Mouse (Mus musculus) neural tube, embryonic 14.5 days (tissue): ENCODE results near the gene Zmiz1. TPM values are rescaled to one million over a fixed set of nuclear protein-coding genes. Genes with fewer than 3 reads are reported as not detected.

Source experiments
- ATAC-seq: fragments of 200-750 bp; cut with Nextera tagmentation; 2 replicates; pipeline ENCODE4 v1.8.0; 2017; ENCODE audit warnings: low read depth, mild to moderate bottlenecking, moderate TSS enrichment, moderate library complexity
- H3K27ac ChIP-seq: fragments of 300-500 bp; sonication (generic); 2 replicates; pipeline ENCODE4 v1.5.1; 2014; ENCODE audit warnings: low read depth, mild to moderate bottlenecking, control low read depth, low read length, moderate library complexity, mixed read lengths
- H3K27me3 ChIP-seq: fragments of 300-500 bp; sonication (generic); 2 replicates; pipeline ENCODE4 v1.6.1; 2014; ENCODE audit warnings: low read length; ENCODE audit not compliant: control insufficient read depth, insufficient read depth
- H3K36me3 ChIP-seq: fragments of 300-500 bp; sonication (generic); 2 replicates; pipeline ENCODE4 v1.6.1; 2014; ENCODE audit warnings: low read length, mixed read lengths; ENCODE audit not compliant: control insufficient read depth, insufficient read depth
- H3K4me1 ChIP-seq: fragments of 300-500 bp; sonication (generic); 2 replicates; pipeline ENCODE4 v1.6.1; 2014; ENCODE audit warnings: low read length; ENCODE audit not compliant: control insufficient read depth, insufficient read depth
- H3K4me2 ChIP-seq: fragments of 300-500 bp; sonication (generic); 2 replicates; pipeline ENCODE4 v1.6.1; 2014; ENCODE audit warnings: mild to moderate bottlenecking, low read depth, low read length, control low read depth
- H3K4me3 ChIP-seq: fragments of 300-500 bp; sonication (generic); 2 replicates; pipeline ENCODE4 v1.5.1; 2014; ENCODE audit warnings: low read depth, low read length, control low read depth, mixed read lengths
- H3K9ac ChIP-seq: fragments of 300-500 bp; sonication (generic); replicated peaks from 2 replicates; pipeline ENCODE4 v1.6.1; 2014; ENCODE audit warnings: low read depth, mild to moderate bottlenecking, control low read depth, low read length, mixed read lengths
- H3K9me3 ChIP-seq: fragments of 300-500 bp; sonication (generic); 2 replicates; pipeline ENCODE4 v1.6.1; 2016; ENCODE audit warnings: low read length; ENCODE audit not compliant: control insufficient read depth
- WGBS: fragments of 180-500 bp; shearing (Covaris S2); extraction: QIAGEN DNeasy Blood & Tissue Kit; methylation state at CpG from one replicate; pipeline ENCODE4 v1.1.7; 2014; 5-methylcytosine and 5-hydroxymethylcytosine counted together
- polyA plus RNA-seq: library from polyadenylated mRNA; unstranded; fragments of >200 nt; fragmentation: Nextera tagmentation; extraction: Ambion mirVana; gene quantifications from 2 replicates; pipeline ENCODE4 v1.2.1, GENCODE M21; 2014

Gene Zmiz1
- polyA plus RNA-seq, 1 experiment from 2014 or later, result 75.0 TPM

DNA sequence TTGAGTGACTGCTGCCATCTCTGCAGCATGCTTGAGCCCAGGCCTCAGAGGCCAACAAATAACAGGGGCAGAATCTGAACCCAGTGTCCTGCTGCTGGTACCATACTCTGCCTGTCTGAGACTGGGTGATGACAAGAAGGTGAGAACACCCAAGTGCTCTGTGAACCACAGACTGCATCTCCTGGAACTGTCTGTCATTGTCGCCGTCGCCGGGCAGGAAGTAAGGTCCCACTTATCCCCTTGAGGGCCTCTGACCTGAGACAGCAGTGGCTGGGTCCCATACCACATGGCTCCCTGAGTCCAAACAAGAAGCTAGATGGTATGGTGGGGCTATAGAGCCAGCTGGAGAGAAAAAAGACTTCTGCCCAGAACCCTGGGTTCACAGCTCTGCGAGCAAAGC, 100.9 kb downstream of the Zmiz1 start:
- no peak overlapping the region for H3K27ac ChIP-seq
- no peak overlapping the region for H3K4me3 ChIP-seq
- no peaks in the 10 kb centered on the region for H3K27me3 ChIP-seq
- no peak overlapping the region for H3K9ac ChIP-seq
- H3K36me3 ChIP-seq, result no peaks in the 10 kb centered on the region
- no peak overlapping the region for H3K4me2 ChIP-seq
- peaks cover 40% of the 10 kb centered on the region for H3K4me1 ChIP-seq
- H3K9me3 ChIP-seq, result no peaks in the 10 kb centered on the region
- 83% methylated on average over 5 of the region's 5 CpGs for WGBS
- no peak for ATAC-seq

- ATAC-seq, result no peak
- Histone ChIP-seq H3K9me3 (no peaks in the 10 kb centered on the region), H3K4me3 (no peak overlapping the region), H3K27ac (no peak overlapping the region), H3K4me1 (peaks cover 39% of the 10 kb centered on the region), H3K9ac (no peak overlapping the region), H3K27me3 (no peaks in the 10 kb centered on the region), H3K36me3 (no peaks in the 10 kb centered on the region), H3K4me2 (no peak overlapping the region)
- WGBS, result 93% methylated on average over 3 of the region's 3 CpGs
Observed at GRCm38 (mm10) chr14:25560841-25561240, 101.9 kb downstream of the Zmiz1 start.

GRCm38 (mm10) chr14:25561716-25562115, 102.7 kb downstream of the Zmiz1 start:
- Histone ChIP-seq H3K4me1 (peaks cover 33% of the 10 kb centered on the region), H3K27ac (0 out of 2 replicates have a peak overlapping the region, but pooled peaks have one; percentile 12), H3K4me3 (no peak overlapping the region), H3K9me3 (no peaks in the 10 kb centered on the region), H3K9ac (no peak overlapping the region), H3K27me3 (no peaks in the 10 kb centered on the region), H3K4me2 (no peak overlapping the region), H3K36me3 (no peaks in the 10 kb centered on the region)
- 63% methylated on average over 1 of the region's 1 CpGs for WGBS
- no peak for ATAC-seq

DNA sequence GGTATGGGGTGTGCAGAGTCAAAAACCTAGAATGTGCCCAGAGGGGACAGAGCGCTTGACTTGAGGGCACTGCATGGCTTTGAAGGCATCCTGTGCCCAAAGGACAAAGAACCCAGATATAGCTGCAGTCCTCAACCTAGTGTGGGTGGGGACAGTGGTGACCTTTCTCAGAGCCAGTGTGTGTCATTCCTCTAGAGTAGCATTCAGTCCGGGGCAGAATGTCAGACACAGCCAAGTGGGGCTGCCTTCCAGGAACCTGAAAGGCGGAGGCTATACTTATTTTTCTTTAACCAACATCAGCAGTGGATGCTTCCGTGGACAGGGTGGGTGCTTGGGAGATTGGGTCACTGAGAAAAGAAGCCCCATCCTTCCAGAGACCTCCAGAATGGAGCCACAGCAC, 103.5 kb downstream of the Zmiz1 start:
- no peak overlapping the region for H3K4me3 ChIP-seq
- 85% methylated on average over 4 of the region's 4 CpGs for WGBS
- no peaks in the 10 kb centered on the region for H3K9me3 ChIP-seq
- 0 out of 2 replicates have a peak overlapping the region, but pooled peaks have one; percentile 12 for H3K27ac ChIP-seq
- no peaks in the 10 kb centered on the region for H3K36me3 ChIP-seq
- H3K27me3 ChIP-seq, result no peaks in the 10 kb centered on the region
- H3K9ac ChIP-seq, result no peak overlapping the region
- ATAC-seq, result no peak
- no peak overlapping the region for H3K4me2 ChIP-seq
- H3K4me1 ChIP-seq, result peaks cover 26% of the 10 kb centered on the region

GRCm38 (mm10) chr14:25562909-25563308, 103.9 kb downstream of the Zmiz1 start:
- Histone ChIP-seq H3K27me3 (no peaks in the 10 kb centered on the region), H3K9me3 (no peaks in the 10 kb centered on the region), H3K36me3 (no peaks in the 10 kb centered on the region), H3K4me3 (no peak overlapping the region), H3K9ac (no peak overlapping the region), H3K4me1 (peaks cover 22% of the 10 kb centered on the region), H3K4me2 (no peak overlapping the region), H3K27ac (no peak overlapping the region)
- WGBS, result 66% methylated on average over 7 of the region's 7 CpGs
- no peak for ATAC-seq

GRCm38 (mm10) chr14:25564577-25564976, 105.6 kb downstream of the Zmiz1 start:
- H3K36me3 ChIP-seq, result no peaks in the 10 kb centered on the region
- H3K27ac ChIP-seq, result peak overlapping the region; percentile 77
- H3K4me3 ChIP-seq, result no peak overlapping the region
- peaks cover 22% of the 10 kb centered on the region for H3K4me1 ChIP-seq
- H3K4me2 ChIP-seq, result no peak overlapping the region
- no peaks in the 10 kb centered on the region for H3K9me3 ChIP-seq
- no peaks in the 10 kb centered on the region for H3K27me3 ChIP-seq
- ATAC-seq, result peak; percentile 72
- no peak overlapping the region for H3K9ac ChIP-seq
- 48% methylated on average over 8 of the region's 8 CpGs for WGBS

DNA sequence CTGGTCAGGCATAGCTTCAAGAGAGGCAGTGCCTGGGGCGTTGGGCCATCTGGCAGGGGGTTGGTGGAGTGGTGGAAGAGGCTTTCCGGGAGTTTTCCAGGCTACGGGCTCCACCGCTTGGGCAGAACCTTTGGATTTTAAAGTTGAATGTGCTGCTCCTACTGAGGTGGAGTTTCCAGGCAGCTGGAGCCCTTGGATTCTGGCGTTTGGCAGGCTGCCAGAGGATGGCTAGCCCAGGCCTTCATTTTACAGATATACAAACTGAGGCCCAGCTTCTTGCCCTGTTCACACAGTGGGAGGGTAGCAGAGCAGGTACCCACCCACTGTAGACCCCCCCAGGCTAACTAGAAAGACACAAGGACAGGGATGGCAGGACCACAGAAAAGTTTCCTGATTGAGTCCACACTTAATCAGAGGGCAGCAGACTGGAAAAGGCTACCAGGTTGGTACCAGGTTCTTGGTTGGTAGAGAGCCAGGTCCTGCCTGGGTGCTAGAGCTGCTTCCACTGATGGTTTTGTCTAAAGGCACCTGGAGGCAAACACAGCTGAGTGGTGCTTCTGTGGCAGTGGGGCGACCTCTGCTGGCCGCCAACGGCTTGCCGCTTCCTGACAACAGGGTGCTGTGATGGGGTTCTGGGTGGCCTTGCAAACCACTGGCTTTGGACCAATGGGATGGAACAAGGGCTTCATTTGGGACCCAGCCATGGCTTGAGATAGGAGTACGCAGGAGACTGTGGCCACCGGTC, 106.5 kb downstream of the Zmiz1 start:
- peak overlapping the region; percentile 77 for H3K27ac ChIP-seq
- H3K9me3 ChIP-seq, result no peaks in the 10 kb centered on the region
- H3K36me3 ChIP-seq, result no peaks in the 10 kb centered on the region
- peaks cover 22% of the 10 kb centered on the region for H3K4me1 ChIP-seq
- H3K4me2 ChIP-seq, result no peak overlapping the region
- peak; percentile 62 for ATAC-seq
- H3K27me3 ChIP-seq, result no peaks in the 10 kb centered on the region
- WGBS, result 22% methylated on average over 11 of the region's 11 CpGs
- H3K4me3 ChIP-seq, result no peak overlapping the region
- H3K9ac ChIP-seq, result no peak overlapping the region

GRCm38 (mm10) chr14:25567245-25567644, 108.3 kb downstream of the Zmiz1 start:
- H3K9ac ChIP-seq, result no peak overlapping the region

DNA sequence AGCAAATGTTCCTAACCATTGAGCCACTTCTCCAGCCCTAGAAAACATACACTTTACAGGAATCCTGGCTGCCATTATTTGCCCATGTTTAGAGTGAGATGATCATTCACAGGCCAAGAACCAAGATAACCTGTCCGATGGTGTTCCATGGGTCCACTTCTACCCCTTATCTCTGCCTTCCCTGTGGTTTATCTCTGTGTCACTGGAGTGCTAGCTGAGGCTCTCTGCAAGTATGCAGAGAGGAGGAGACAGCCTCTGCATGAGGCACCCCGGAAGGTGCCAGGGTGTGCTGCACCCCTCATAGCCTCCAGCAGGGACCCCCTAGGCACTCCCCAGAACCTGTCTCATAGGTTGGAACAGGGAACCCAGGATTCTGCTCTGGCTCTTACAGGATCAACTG, 108.9 kb downstream of the Zmiz1 start:
- Histone ChIP-seq H3K4me1 (peaks cover 16% of the 10 kb centered on the region), H3K9me3 (no peaks in the 10 kb centered on the region), H3K4me2 (no peak overlapping the region), H3K4me3 (no peak overlapping the region), H3K27ac (no peak overlapping the region), H3K27me3 (no peaks in the 10 kb centered on the region), H3K36me3 (no peaks in the 10 kb centered on the region), H3K9ac (no peak overlapping the region)
- 98% methylated on average over 2 of the region's 2 CpGs for WGBS
- ATAC-seq, result no peak

More at GRCm38 (mm10) chr14:25567245-25567644, 108.3 kb downstream of the Zmiz1 start:
- ATAC-seq, result no peak
- H3K27ac ChIP-seq, result no peak overlapping the region
- no peaks in the 10 kb centered on the region for H3K9me3 ChIP-seq
- peaks cover 19% of the 10 kb centered on the region for H3K4me1 ChIP-seq
- WGBS, result 64% methylated on average over 3 of the region's 3 CpGs
- H3K4me2 ChIP-seq, result no peak overlapping the region
- H3K4me3 ChIP-seq, result no peak overlapping the region
- no peaks in the 10 kb centered on the region for H3K27me3 ChIP-seq
- H3K36me3 ChIP-seq, result no peaks in the 10 kb centered on the region
